Mouse (Mus musculus): ENCODE data around the gene Uck1.

GRCm38 (mm10) chr2:32216506-32216905 is 43.5 kb downstream of the Uck1 start:
- no peak for TF ChIP-seq CTCF (IDR thresholded peaks at IDR 0.05; ENCODE audit: control insufficient read depth, insufficient read depth, insufficient replicate concordance, low read depth, low read length)
- TF ChIP-seq POLR2A (IDR thresholded peaks at IDR 0.05; ENCODE audit: control insufficient read depth, low read depth, low read length): no peak

All from testis, adult 2 months (tissue).